Mouse (Mus musculus): ENCODE results near the gene Amhr2.
A peak's percentile ranks its signal among the peaks of the same experiment; 100 is the strongest.

Amhr2 gene

GRCm38 (mm10) chr15:102423602-102424240, 21.4 kb upstream of the Amhr2 start:
- DNase-seq (ENCODE audit: low spot score): no peak

- DNase-seq (ENCODE audit: low spot score): no peak
Measured at GRCm38 (mm10) chr15:102424657-102425056, 20.5 kb upstream of the Amhr2 start.

- no peak for DNase-seq (ENCODE audit: low spot score)
Measured at GRCm38 (mm10) chr15:102426963-102427362, 18.2 kb upstream of the Amhr2 start.

- DNase-seq (ENCODE audit: low spot score): no peak
Measured at GRCm38 (mm10) chr15:102432046-102432445, 13.1 kb upstream of the Amhr2 start.

- no peak for DNase-seq (ENCODE audit: low spot score)
Measured at GRCm38 (mm10) chr15:102433173-102433572, 12.0 kb upstream of the Amhr2 start.

- DNase-seq (ENCODE audit: low spot score): peak; percentile 90
Measured at GRCm38 (mm10) chr15:102442490-102442889, 2.7 kb upstream of the Amhr2 start.

GRCm38 (mm10) chr15:102446448-102446847, 1.3 kb downstream of the Amhr2 start:
- DNase-seq (ENCODE audit: low spot score): no peak

- no peak for DNase-seq (ENCODE audit: low spot score)
Measured at GRCm38 (mm10) chr15:102449366-102449765, 4.2 kb downstream of the Amhr2 start.

- DNase-seq (ENCODE audit: low spot score): no peak
Measured at GRCm38 (mm10) chr15:102450928-102451327, 5.8 kb downstream of the Amhr2 start.

GRCm38 (mm10) chr15:102451666-102452430, 6.7 kb downstream of the Amhr2 start:
- no peak for DNase-seq (ENCODE audit: low spot score)

GRCm38 (mm10) chr15:102455993-102456392, 10.8 kb downstream of the Amhr2 start:
- DNase-seq (ENCODE audit: low spot score): no peak

- DNase-seq (ENCODE audit: low spot score): no peak
Measured at GRCm38 (mm10) chr15:102458050-102458736, 13.0 kb downstream of the Amhr2 start.

GRCm38 (mm10) chr15:102458904-102459317, 13.7 kb downstream of the Amhr2 start, which contains the start of gene Prr13:
Prr13 (plus strand) TSS chr15:102459028.
- peak; percentile 75 for DNase-seq (ENCODE audit: low spot score)

GRCm38 (mm10) chr15:102459381-102459780, 14.2 kb downstream of the Amhr2 start:
- DNase-seq (ENCODE audit: low spot score): no peak

GRCm38 (mm10) chr15:102459847-102460246, 14.7 kb downstream of the Amhr2 start:
- DNase-seq (ENCODE audit: low spot score): no peak

- DNase-seq (ENCODE audit: low spot score): no peak
Measured at GRCm38 (mm10) chr15:102460409-102460808, 15.2 kb downstream of the Amhr2 start.

- no peak for DNase-seq (ENCODE audit: low spot score)
Measured at GRCm38 (mm10) chr15:102460971-102461370, 15.8 kb downstream of the Amhr2 start.

GRCm38 (mm10) chr15:102461430-102462075, 16.4 kb downstream of the Amhr2 start:
- DNase-seq (ENCODE audit: low spot score): no peak

GRCm38 (mm10) chr15:102463666-102464065, 18.5 kb downstream of the Amhr2 start:
- no peak for DNase-seq (ENCODE audit: low spot score)

- no peak for DNase-seq (ENCODE audit: low spot score)
Measured at GRCm38 (mm10) chr15:102468675-102469370, 23.7 kb downstream of the Amhr2 start.

- DNase-seq (ENCODE audit: low spot score): peak; percentile 88
Measured at GRCm38 (mm10) chr15:102470183-102470604, 25.0 kb downstream of the Amhr2 start, which contains the start of gene Pcbp2. Pcbp2 (plus strand) TSS chr15:102470539.
